Mouse (Mus musculus): ENCODE results near the gene 1700006A11Rik. TPM values are rescaled to one million over a fixed set of nuclear protein-coding genes. Genes with fewer than 3 reads are reported as not detected.

1700006A11Rik gene
- not detected in 2 replicates for polyA plus RNA-seq (2012)

DNA sequence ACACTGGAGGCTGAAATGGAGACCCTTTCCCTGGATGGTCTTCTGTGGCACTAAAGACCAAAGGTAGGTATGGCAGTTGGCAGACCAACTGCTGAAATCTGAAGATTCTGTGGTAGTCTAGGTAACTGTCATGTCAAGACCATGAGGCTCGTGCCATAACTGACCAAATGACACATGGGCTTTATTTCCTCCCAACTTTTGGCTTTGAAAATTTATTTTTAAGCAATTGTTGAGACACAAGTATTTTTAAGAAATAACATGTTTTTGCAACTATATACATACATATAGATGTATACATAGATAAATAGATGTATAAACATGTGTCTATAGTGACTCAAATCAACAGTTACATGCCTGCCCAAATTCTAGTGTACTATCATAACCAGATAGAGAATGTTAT lies at the start of gene 1700006A11Rik:
TSS of gene 1700006A11Rik (minus strand) at position 101 of the 400 bp plus-strand sequence.
- TF ChIP-seq GATA1 (IDR thresholded peaks at IDR 0.05; ENCODE audit: low read length) = no peak

DNA sequence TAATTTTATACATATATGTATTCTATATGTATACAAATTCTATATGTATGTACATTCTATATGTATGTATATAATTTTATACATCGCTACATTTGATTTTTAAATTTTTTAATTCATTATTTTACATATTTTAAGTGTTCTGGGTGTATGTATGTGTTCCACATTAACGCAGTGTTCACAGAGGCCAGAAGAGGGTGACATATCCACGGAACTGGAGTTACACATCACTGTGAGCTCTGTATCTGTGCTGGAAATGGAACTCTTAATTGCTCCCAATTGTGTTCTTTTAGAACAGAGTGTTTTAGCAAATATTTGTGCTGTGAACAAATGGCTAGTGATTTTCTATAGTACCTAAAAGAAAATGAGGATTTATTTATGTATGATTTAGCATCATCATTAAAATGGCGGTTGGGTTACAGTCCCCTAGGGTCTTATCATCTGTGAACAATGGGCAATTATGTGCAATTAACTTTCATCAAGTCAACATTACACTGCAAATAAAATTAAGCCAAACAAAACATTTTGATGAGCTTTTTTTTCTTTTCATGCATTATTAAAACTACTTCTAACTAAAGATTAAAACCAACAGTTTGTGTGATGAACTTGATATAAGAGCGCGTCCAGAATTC lies 40.4 kb upstream of the 1700006A11Rik start:
- TF ChIP-seq GATA1 (IDR thresholded peaks at IDR 0.05; ENCODE audit: low read length) = no peak

GRCm38 (mm10) chr3:124392201-124392600 lies 33.6 kb downstream of the 1700006A11Rik start:
- TF ChIP-seq GATA1 (IDR thresholded peaks at IDR 0.05; ENCODE audit: low read length) = no peak

- no peak for TF ChIP-seq GATA1 (IDR thresholded peaks at IDR 0.05; ENCODE audit: low read length)
These were observed 35.7 kb downstream of the 1700006A11Rik start for GRCm38 (mm10) chr3:124390101-124390500.

GRCm38 (mm10) chr3:124389650-124390049 lies 36.2 kb downstream of the 1700006A11Rik start:
- no peak for TF ChIP-seq GATA1 (IDR thresholded peaks at IDR 0.05; ENCODE audit: low read length)

DNA sequence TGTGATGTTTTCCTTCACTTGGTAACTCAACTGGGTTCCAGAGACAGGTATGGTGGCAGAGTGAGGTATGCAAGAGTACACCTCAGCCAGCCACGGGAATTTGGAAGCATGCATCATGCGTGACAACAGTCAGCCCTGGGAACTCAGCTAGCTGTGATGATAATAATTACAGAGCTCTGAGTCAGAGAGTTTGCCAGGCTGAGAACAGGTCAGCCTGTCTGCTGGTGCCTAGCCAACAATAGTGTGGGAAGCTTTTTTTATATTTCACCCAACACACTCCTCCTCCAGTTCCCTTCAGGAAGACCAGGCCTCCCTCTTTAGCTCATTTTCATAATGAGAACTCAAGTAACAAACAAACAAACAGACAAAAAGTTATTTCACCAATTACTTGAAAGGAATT lies 53.8 kb downstream of the 1700006A11Rik start:
- no peak for TF ChIP-seq GATA1 (IDR thresholded peaks at IDR 0.05; ENCODE audit: low read length)

DNA sequence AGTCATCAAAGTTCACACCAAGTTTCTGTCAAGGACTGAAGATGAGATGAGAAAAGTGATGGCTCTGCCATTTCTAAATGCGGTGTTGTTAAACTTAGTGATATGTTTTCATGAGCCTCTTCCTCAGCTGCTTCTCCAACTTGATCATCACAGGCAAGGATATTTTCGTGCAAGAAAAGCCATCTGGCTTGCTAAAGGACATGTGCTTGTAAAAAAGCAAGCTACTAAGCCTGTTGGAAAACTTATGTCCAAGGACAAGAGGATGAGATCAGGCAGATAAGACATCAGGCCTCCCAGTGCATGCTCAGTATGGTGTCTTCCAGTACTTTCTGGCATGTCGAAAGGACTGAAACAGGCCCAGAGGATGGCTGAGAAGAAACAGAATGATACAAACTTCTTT lies 68.3 kb downstream of the 1700006A11Rik start:
- no peak for TF ChIP-seq GATA1 (IDR thresholded peaks at IDR 0.05; ENCODE audit: low read length)

Other genes starting within 250 kb of the 1700006A11Rik start
- not detected in 2 replicates for gene Tram1l1, start 105.2 kb downstream of the 1700006A11Rik start, polyA plus RNA-seq (2012)
- gene 1700003H04Rik, start 155.1 kb upstream of the 1700006A11Rik start, polyA plus RNA-seq (2012) = not detected in 2 replicates